ENCODE assay signal across 8 mouse cellular contexts in the genomic region with DNA sequence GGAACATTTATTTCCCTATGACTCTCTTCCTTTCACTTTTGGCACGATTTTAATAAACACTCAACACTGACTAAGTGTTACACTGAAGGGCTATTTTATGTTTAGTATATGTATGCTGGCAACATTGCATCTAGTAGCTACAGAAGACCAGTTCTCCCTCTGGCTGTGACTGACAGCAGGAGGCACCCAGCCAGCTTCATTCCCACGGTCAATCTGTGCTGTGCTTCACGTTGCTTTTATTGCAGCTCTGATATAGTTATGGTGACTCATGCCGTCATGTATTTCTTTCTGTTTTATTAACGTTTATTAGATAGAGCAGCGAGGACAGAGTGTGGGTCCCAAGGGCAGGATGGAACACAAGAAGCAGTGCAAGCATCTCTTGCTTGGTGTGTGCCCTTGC. TPM values are rescaled to one million over a fixed set of nuclear protein-coding genes. Genes with fewer than 3 reads are reported as not detected.
DNase-seq lines count a peak whose midpoint lies in the region; ATAC-seq and TF ChIP-seq lines count a peak whose summit lies in the region.

No protein-coding gene starts in this region.

- no peaks in the 10 kb centered on the region for H3K36me3 ChIP-seq in heart, postnatal 0 days (replicated peaks; ENCODE audit: control insufficient read depth, insufficient read depth, low read length)
- no peaks in the 10 kb centered on the region for H3K36me3 ChIP-seq in limb, embryonic 13.5 days
- no peaks in the 10 kb centered on the region for H3K36me3 ChIP-seq in hindbrain, embryonic 13.5 days

- no peak for TF ChIP-seq CTCF in gastrocnemius, adult 2 months (IDR thresholded peaks at IDR 0.05)
- TF ChIP-seq CTCF in heart, postnatal 0 days (IDR thresholded peaks at IDR 0.05; ENCODE audit: low read depth) = no peak

- peak overlapping the region; percentile 53 for H3K4me2 ChIP-seq in heart, postnatal 0 days (ENCODE audit: low read depth, low read length)
- peak overlapping the region; percentile 38 for H3K4me2 ChIP-seq in limb, embryonic 13.5 days (replicated peaks)
- no peak overlapping the region for H3K4me2 ChIP-seq in hindbrain, embryonic 13.5 days

- H3K27ac ChIP-seq in gastrocnemius, adult 2 months = peak overlapping the region; percentile 81
- peak overlapping the region; percentile 82 for H3K27ac ChIP-seq in heart, postnatal 0 days (ENCODE audit: low read depth)
- H3K27ac ChIP-seq in limb, embryonic 13.5 days = no peak overlapping the region
- H3K27ac ChIP-seq in hindbrain, embryonic 13.5 days = no peak overlapping the region

- WGBS in heart, postnatal 0 days = 13% methylated on average over 6 of the region's 6 CpGs
- WGBS in limb, embryonic 13.5 days = 41% methylated on average over 6 of the region's 6 CpGs
- WGBS in hindbrain, embryonic 13.5 days = 62% methylated on average over 6 of the region's 6 CpGs

- H3K4me1 ChIP-seq in heart, postnatal 0 days (ENCODE audit: control insufficient read depth, insufficient read depth) = peaks cover 22% of the 10 kb centered on the region
- H3K4me1 ChIP-seq in limb, embryonic 13.5 days = peaks cover 23% of the 10 kb centered on the region
- peaks cover 22% of the 10 kb centered on the region for H3K4me1 ChIP-seq in hindbrain, embryonic 13.5 days (replicated peaks)

- DNase-seq in gastrocnemius, adult 2 months = no peak
- DNase-seq in gastrocnemius, postnatal 25 days = no peak
- DNase-seq in NIH3T3 (ENCODE audit: low read depth) = peak; percentile 82
- peak; percentile 47 for DNase-seq in heart, postnatal 0 days (ENCODE audit: low spot score)
- DNase-seq in cerebellum, adult 9-11 months = no peak
- no peak for DNase-seq in c-Kit-positive CD71-positive TER-119-positive erythroid progenitor cells, embryonic 14.5 days (ENCODE audit: low spot score)

- no peak for TF ChIP-seq EP300 in heart, postnatal 0 days (IDR thresholded peaks at IDR 0.05; ENCODE audit: low read depth)

- no peaks in the 10 kb centered on the region for H3K27me3 ChIP-seq in heart, postnatal 0 days (ENCODE audit: control insufficient read depth, insufficient read depth, low read length)
- H3K27me3 ChIP-seq in limb, embryonic 13.5 days = no peaks in the 10 kb centered on the region
- H3K27me3 ChIP-seq in hindbrain, embryonic 13.5 days = no peaks in the 10 kb centered on the region

- peak overlapping the region; percentile 47 for H3K4me3 ChIP-seq in gastrocnemius, adult 2 months
- H3K4me3 ChIP-seq in heart, postnatal 0 days (ENCODE audit: low read depth, low read length) = peak overlapping the region; percentile 21
- H3K4me3 ChIP-seq in limb, embryonic 13.5 days = no peak overlapping the region
- H3K4me3 ChIP-seq in hindbrain, embryonic 13.5 days = no peak overlapping the region

- intact Hi-C loops in gastrocnemius, adult 2 months (cut with DNase I) = no loop called here

- H3K9me3 ChIP-seq in heart, postnatal 0 days (replicated peaks; ENCODE audit: control insufficient read depth, low read length) = no peaks in the 10 kb centered on the region
- no peaks in the 10 kb centered on the region for H3K9me3 ChIP-seq in limb, embryonic 13.5 days
- no peaks in the 10 kb centered on the region for H3K9me3 ChIP-seq in hindbrain, embryonic 13.5 days

- peak; percentile 33 for ATAC-seq in heart, postnatal 0 days (ENCODE audit: insufficient read depth, low read depth)
- no peak for ATAC-seq in limb, embryonic 13.5 days (ENCODE audit: low FRiP score, low read depth)
- no peak for ATAC-seq in hindbrain, embryonic 13.5 days (ENCODE audit: low FRiP score)

- H3K9ac ChIP-seq in heart, postnatal 0 days (replicated peaks; ENCODE audit: low read depth, low read length) = no peak overlapping the region; the same call in 1 of the 2 replicates
- no peak overlapping the region for H3K9ac ChIP-seq in limb, embryonic 13.5 days
- H3K9ac ChIP-seq in hindbrain, embryonic 13.5 days = no peak overlapping the region

RNA-seq across cellular contexts. Expression of a gene that starts 20.2 kb away (rescaled TPM):
- 10 to 100 TPM; 20.4 to 22.8 TPM for total RNA-seq in gastrocnemius, adult 2 months (2021)
- 10 to 100 TPM; 16.3 to 17.3 TPM for total RNA-seq in gastrocnemius, postnatal 25 days (2021)
- 17.2 and 39.6 TPM in 2 replicates for total RNA-seq in heart, postnatal 0 days (2014; rRNA removed; ENCODE audit: low replicate concordance)
- polyA plus RNA-seq in heart, postnatal 0 days (2015; fragmentation: Nextera tagmentation; extraction: Ambion mirVana) = 10.3 and 11.1 TPM in 2 replicates
- 10.2 and 11.4 TPM in 2 replicates for polyA plus RNA-seq in limb, embryonic 13.5 days (2015; fragmentation: Nextera tagmentation; extraction: Ambion mirVana)
- 10.6 and 11.1 TPM in 2 replicates for polyA plus RNA-seq in hindbrain, embryonic 13.5 days (2015; fragmentation: Nextera tagmentation; extraction: Ambion mirVana)

Comparison
In these comparisons a context has a peak if more than half of its experiments do, and no peak if none do; other contexts are left out.
1. DNase-seq: peak in NIH3T3 (single experiment) and heart, postnatal 0 days (single experiment); none in gastrocnemius, adult 2 months (single experiment), gastrocnemius, postnatal 25 days (single experiment), cerebellum, adult 9-11 months (single experiment) and c-Kit-positive CD71-positive TER-119-positive erythroid progenitor cells, embryonic 14.5 days (single experiment).
2. H3K27ac ChIP-seq: peak in gastrocnemius, adult 2 months (single experiment) and heart, postnatal 0 days (single experiment); none in limb, embryonic 13.5 days (single experiment) and hindbrain, embryonic 13.5 days (single experiment).
3. H3K4me3 ChIP-seq: peak in gastrocnemius, adult 2 months (single experiment) and heart, postnatal 0 days (single experiment); none in limb, embryonic 13.5 days (single experiment) and hindbrain, embryonic 13.5 days (single experiment).